Mouse (Mus musculus) midbrain, embryonic 10.5 days (tissue): ENCODE results near the gene Lrrc4c. TPM values are rescaled to one million over a fixed set of nuclear protein-coding genes. Genes with fewer than 3 reads are reported as not detected.

Source experiments
- DNase-seq: peaks from one replicate; pipeline ENCODE4 v3.0.0-alpha.2; 2017; ENCODE audit warnings: low spot score
- H3K27ac ChIP-seq: fragments of 300-500 bp; sonication (generic); replicated peaks from 2 replicates; pipeline ENCODE4 v1.5.1; 2016; ENCODE audit warnings: mild to moderate bottlenecking
- H3K27me3 ChIP-seq: fragments of 300-500 bp; sonication (generic); 2 replicates; pipeline ENCODE4 v1.6.1; 2016; ENCODE audit warnings: low read depth, mild to moderate bottlenecking; ENCODE audit not compliant: poor library complexity, severe bottlenecking
- H3K36me3 ChIP-seq: fragments of 300-500 bp; sonication (generic); 2 replicates; pipeline ENCODE4 v1.6.1; 2016; ENCODE audit warnings: mild to moderate bottlenecking, moderate library complexity
- H3K4me1 ChIP-seq: fragments of 300-500 bp; sonication (generic); 2 replicates; pipeline ENCODE4 v1.6.1; 2016
- H3K4me3 ChIP-seq: fragments of 300-500 bp; sonication (generic); 2 replicates; pipeline ENCODE4 v1.5.1; 2016; ENCODE audit warnings: mild to moderate bottlenecking, moderate library complexity
- H3K9me3 ChIP-seq: fragments of 300-500 bp; sonication (generic); replicated peaks from 2 replicates; pipeline ENCODE4 v1.6.1; 2016; ENCODE audit warnings: mild to moderate bottlenecking
- WGBS: fragments of 180-500 bp; shearing (Covaris S2); methylation state at CpG from one replicate; pipeline ENCODE4 v1.1.7; 2016; 5-methylcytosine and 5-hydroxymethylcytosine counted together
- polyA plus RNA-seq: library from polyadenylated mRNA; unstranded; fragments of >200 nt; fragmentation: Nextera tagmentation; extraction: Ambion mirVana; gene quantifications from 2 replicates; pipeline ENCODE4 v1.2.1, GENCODE M21; 2016

Gene Lrrc4c
- polyA plus RNA-seq, 1 experiment from 2014 or later = 1.0 TPM

GRCm38 (mm10) chr2:96577701-96578100 is 259.7 kb downstream of the Lrrc4c start:
- peaks cover 6% of the 10 kb centered on the region for H3K4me1 ChIP-seq
- no peaks in the 10 kb centered on the region for H3K27me3 ChIP-seq
- DNase-seq = no peak
- H3K4me3 ChIP-seq = no peak overlapping the region
- no peaks in the 10 kb centered on the region for H3K9me3 ChIP-seq
- WGBS = 83% methylated on average over 8 of the region's 8 CpGs
- no peaks in the 10 kb centered on the region for H3K36me3 ChIP-seq
- no peak overlapping the region for H3K27ac ChIP-seq

- Histone ChIP-seq H3K4me1 (peaks cover 6% of the 10 kb centered on the region), H3K27ac (no peak overlapping the region), H3K27me3 (no peaks in the 10 kb centered on the region), H3K4me3 (no peak overlapping the region), H3K36me3 (no peaks in the 10 kb centered on the region), H3K9me3 (no peaks in the 10 kb centered on the region)
- 69% methylated on average over 1 of the region's 1 CpGs for WGBS
- no peak for DNase-seq
Observed at GRCm38 (mm10) chr2:96580136-96580733, 262.3 kb downstream of the Lrrc4c start.

- WGBS = 7% methylated on average over 4 of the region's 4 CpGs
- Histone ChIP-seq H3K36me3 (no peaks in the 10 kb centered on the region), H3K9me3 (no peaks in the 10 kb centered on the region), H3K27ac (no peak overlapping the region), H3K27me3 (no peaks in the 10 kb centered on the region), H3K4me3 (no peak overlapping the region), H3K4me1 (no peaks in the 10 kb centered on the region)
- DNase-seq = peak; percentile 51
Observed at GRCm38 (mm10) chr2:96585665-96586064, 267.7 kb downstream of the Lrrc4c start.

GRCm38 (mm10) chr2:96604801-96605200 is 286.8 kb downstream of the Lrrc4c start:
- H3K4me1 ChIP-seq = no peaks in the 10 kb centered on the region
- no peak overlapping the region for H3K27ac ChIP-seq
- WGBS = 91% methylated on average over 3 of the region's 3 CpGs
- no peaks in the 10 kb centered on the region for H3K9me3 ChIP-seq
- no peak for DNase-seq
- no peaks in the 10 kb centered on the region for H3K36me3 ChIP-seq
- no peaks in the 10 kb centered on the region for H3K27me3 ChIP-seq
- H3K4me3 ChIP-seq = no peak overlapping the region

GRCm38 (mm10) chr2:96614121-96614520 is 296.2 kb downstream of the Lrrc4c start:
- WGBS = 84% methylated on average over 1 of the region's 1 CpGs
- Histone ChIP-seq H3K4me1 (no peaks in the 10 kb centered on the region), H3K9me3 (no peaks in the 10 kb centered on the region), H3K4me3 (no peak overlapping the region), H3K27ac (no peak overlapping the region), H3K27me3 (no peaks in the 10 kb centered on the region), H3K36me3 (no peaks in the 10 kb centered on the region)
- no peak for DNase-seq

GRCm38 (mm10) chr2:96618691-96619205 is 300.8 kb downstream of the Lrrc4c start:
- WGBS = 75% methylated on average over 6 of the region's 6 CpGs
- no peak for DNase-seq
- no peaks in the 10 kb centered on the region for H3K36me3 ChIP-seq
- no peaks in the 10 kb centered on the region for H3K27me3 ChIP-seq
- H3K9me3 ChIP-seq = no peaks in the 10 kb centered on the region
- no peak overlapping the region for H3K27ac ChIP-seq
- no peaks in the 10 kb centered on the region for H3K4me1 ChIP-seq
- no peak overlapping the region for H3K4me3 ChIP-seq

- Histone ChIP-seq H3K4me1 (no peaks in the 10 kb centered on the region), H3K4me3 (no peak overlapping the region), H3K27me3 (no peaks in the 10 kb centered on the region), H3K36me3 (no peaks in the 10 kb centered on the region), H3K9me3 (no peaks in the 10 kb centered on the region), H3K27ac (no peak overlapping the region)
- no peak for DNase-seq
- WGBS = 81% methylated on average over 4 of the region's 4 CpGs
Observed at GRCm38 (mm10) chr2:96667113-96667512, 349.1 kb downstream of the Lrrc4c start.

- Histone ChIP-seq H3K36me3 (no peaks in the 10 kb centered on the region), H3K4me1 (no peaks in the 10 kb centered on the region), H3K27me3 (no peaks in the 10 kb centered on the region), H3K4me3 (no peak overlapping the region), H3K9me3 (no peaks in the 10 kb centered on the region), H3K27ac (no peak overlapping the region)
- WGBS = 86% methylated on average over 4 of the region's 4 CpGs
- DNase-seq = no peak
Observed at GRCm38 (mm10) chr2:96681806-96682205, 363.8 kb downstream of the Lrrc4c start.

GRCm38 (mm10) chr2:96685328-96685727 is 367.4 kb downstream of the Lrrc4c start:
- Histone ChIP-seq H3K27me3 (no peaks in the 10 kb centered on the region), H3K4me3 (no peak overlapping the region), H3K4me1 (no peaks in the 10 kb centered on the region), H3K27ac (no peak overlapping the region), H3K9me3 (no peaks in the 10 kb centered on the region), H3K36me3 (no peaks in the 10 kb centered on the region)
- WGBS = 76% methylated on average over 1 of the region's 1 CpGs
- DNase-seq = no peak

GRCm38 (mm10) chr2:96705004-96705403 is 387.0 kb downstream of the Lrrc4c start:
- Histone ChIP-seq H3K27me3 (no peaks in the 10 kb centered on the region), H3K36me3 (no peaks in the 10 kb centered on the region), H3K27ac (no peak overlapping the region), H3K4me1 (no peaks in the 10 kb centered on the region), H3K9me3 (no peaks in the 10 kb centered on the region), H3K4me3 (no peak overlapping the region)
- no peak for DNase-seq
- WGBS = 39% methylated on average over 3 of the region's 3 CpGs

GRCm38 (mm10) chr2:96707772-96708350 is 389.9 kb downstream of the Lrrc4c start:
- no peak overlapping the region for H3K27ac ChIP-seq
- no peaks in the 10 kb centered on the region for H3K27me3 ChIP-seq
- H3K4me3 ChIP-seq = no peak overlapping the region
- 68% methylated on average over 4 of the region's 4 CpGs for WGBS
- H3K36me3 ChIP-seq = no peaks in the 10 kb centered on the region
- H3K4me1 ChIP-seq = no peaks in the 10 kb centered on the region
- no peaks in the 10 kb centered on the region for H3K9me3 ChIP-seq
- no peak for DNase-seq

- Histone ChIP-seq H3K4me3 (no peak overlapping the region), H3K36me3 (no peaks in the 10 kb centered on the region), H3K4me1 (no peaks in the 10 kb centered on the region), H3K27me3 (no peaks in the 10 kb centered on the region), H3K9me3 (no peaks in the 10 kb centered on the region), H3K27ac (no peak overlapping the region)
- 90% methylated on average over 7 of the region's 7 CpGs for WGBS
- no peak for DNase-seq
Observed at GRCm38 (mm10) chr2:96714561-96714960, 396.6 kb downstream of the Lrrc4c start.

GRCm38 (mm10) chr2:96717353-96717752 is 399.4 kb downstream of the Lrrc4c start:
- no peak overlapping the region for H3K27ac ChIP-seq
- no peak for DNase-seq
- H3K4me1 ChIP-seq = no peaks in the 10 kb centered on the region
- H3K27me3 ChIP-seq = no peaks in the 10 kb centered on the region
- 87% methylated on average over 2 of the region's 2 CpGs for WGBS
- H3K36me3 ChIP-seq = no peaks in the 10 kb centered on the region
- H3K9me3 ChIP-seq = no peaks in the 10 kb centered on the region
- no peak overlapping the region for H3K4me3 ChIP-seq
